Mouse (Mus musculus) lung, postnatal 0 days (tissue): ENCODE data around the gene Kmt5b.

Experiments used
- CTCF ChIP-seq: IDR thresholded peaks from 2 replicates; pipeline ENCODE4 v1.5.1; 2016; ENCODE audit warnings: antibody characterized with exemption, mild to moderate bottlenecking
- EP300 ChIP-seq: IDR thresholded peaks from 2 replicates; pipeline ENCODE4 v1.6.1; 2016; ENCODE audit warnings: antibody characterized with exemption, mild to moderate bottlenecking, control low read depth

GRCm38 (mm10) chr19:3836791-3837190, 69.6 kb downstream of the Kmt5b start:
- TF ChIP-seq CTCF = no peak
- no peak for TF ChIP-seq EP300
